Mouse (Mus musculus) layer of hippocampus, adult 2 months (tissue): Measurements from ENCODE around the gene Cish. TPM values are rescaled to one million over a fixed set of nuclear protein-coding genes. Genes with fewer than 3 reads are reported as not detected.

Source experiments
- DNase-seq, 2 experiments: peaks; one replicate each; pipeline ENCODE4 v3.0.0; 2022; ENCODE audit warnings: low spot score in 2 of 2
- H3K27ac ChIP-seq: fragments of 200-600 bp; 2 replicates; pipeline ENCODE4 v1.8.1; 2022
- H3K4me3 ChIP-seq: fragments of 200-600 bp; 2 replicates; pipeline ENCODE4 v1.8.1; 2022; ENCODE audit warnings: mild to moderate bottlenecking
- CTCF ChIP-seq: fragments of 200-600 bp; conservative IDR thresholded peaks from 2 replicates; pipeline ENCODE4 v1.8.1; 2022; ENCODE audit warnings: antibody characterized with exemption, mild to moderate bottlenecking, moderate library complexity
- total RNA-seq, 2 experiments: library from RNA; stranded (reverse); gene quantifications; 2 replicates each; pipeline ENCODE4 v1.2.3; 2021

Cish gene
- total RNA-seq, 2 experiments from 2014 or later: 3.0 to 3.7 TPM

DNA sequence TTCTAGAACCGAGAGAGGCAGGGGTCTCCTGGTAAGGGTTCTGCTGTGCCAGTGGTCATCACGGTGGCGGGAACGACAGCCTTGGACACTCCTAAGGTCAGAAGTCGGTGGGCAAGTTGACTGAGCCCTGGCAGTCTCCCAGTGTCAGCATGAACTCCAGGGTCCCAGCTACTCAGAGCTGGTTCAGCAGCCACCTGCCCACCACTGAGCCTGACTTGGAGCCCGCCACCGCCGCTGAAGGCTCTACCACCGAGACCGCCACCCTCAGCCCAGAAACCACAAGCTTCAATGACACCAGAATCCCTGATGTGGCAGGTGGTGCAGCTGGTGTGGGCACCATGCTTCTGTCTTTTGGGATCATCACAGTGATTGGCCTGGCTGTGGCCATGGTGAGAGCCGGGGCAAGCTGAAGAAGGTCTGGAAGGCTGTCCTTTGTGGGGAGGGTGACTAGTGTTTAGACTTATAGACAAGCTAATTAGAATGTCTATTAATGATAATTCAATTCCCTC lies 46.4 kb downstream of the Cish start:
- TF ChIP-seq CTCF: no peak
- H3K4me3 ChIP-seq: no peak overlapping the region
- no peak overlapping the region for H3K27ac ChIP-seq
- DNase-seq: no peak

DNA sequence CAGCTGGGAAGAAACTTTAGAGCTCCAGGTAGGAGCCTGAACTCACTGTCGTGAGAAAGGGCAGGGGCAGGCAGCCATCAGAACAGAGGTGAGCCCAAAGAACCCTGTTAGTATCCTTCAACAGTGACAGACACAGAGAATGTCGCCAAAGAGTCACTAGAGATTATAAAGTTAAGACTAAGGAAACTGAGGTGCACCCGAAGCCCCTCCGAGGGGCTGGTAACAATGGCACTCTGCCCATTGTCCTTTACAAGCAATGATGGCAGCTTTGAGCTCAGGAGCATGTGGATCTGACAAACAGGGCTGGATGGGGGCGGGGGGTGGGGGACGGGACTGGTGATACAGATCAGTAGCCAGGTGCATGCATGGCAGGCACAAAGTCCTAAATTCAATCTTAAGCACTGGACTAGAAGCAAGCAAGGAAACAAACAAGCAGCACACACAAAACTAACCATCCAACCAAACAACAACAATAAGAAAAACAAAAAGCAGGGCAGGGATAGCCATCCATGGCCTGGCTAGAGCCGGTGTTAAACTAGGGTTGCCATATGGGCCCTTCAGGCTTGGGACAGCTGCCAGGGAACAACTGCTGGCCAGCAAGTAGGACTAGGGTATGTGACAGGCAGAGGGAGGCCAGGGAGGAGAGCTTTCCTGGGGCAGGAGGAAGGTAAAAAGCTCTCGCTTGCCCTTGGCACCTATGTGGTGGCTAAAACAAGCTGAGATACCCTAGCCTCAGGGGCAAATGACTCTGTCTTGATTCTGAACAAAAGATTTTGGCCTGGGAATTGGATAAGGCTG lies 47.5 kb downstream of the Cish start:
- no peak for DNase-seq
- Histone ChIP-seq H3K4me3 (no peak overlapping the region), H3K27ac (no peak overlapping the region)
- no peak for TF ChIP-seq CTCF

- Histone ChIP-seq H3K4me3 (no peak overlapping the region), H3K27ac (no peak overlapping the region)
- TF ChIP-seq CTCF: no peak
- no peak for DNase-seq
Measured at GRCm38 (mm10) chr9:107344027-107344426, 48.2 kb downstream of the Cish start.

- Histone ChIP-seq H3K27ac (no peak overlapping the region), H3K4me3 (no peak overlapping the region)
- DNase-seq: no peak
- TF ChIP-seq CTCF: no peak
Measured at GRCm38 (mm10) chr9:107346081-107346480, 50.3 kb downstream of the Cish start.

GRCm38 (mm10) chr9:107347586-107348183 lies 51.9 kb downstream of the Cish start:
- TF ChIP-seq CTCF: no peak
- Histone ChIP-seq H3K27ac (no peak overlapping the region), H3K4me3 (no peak overlapping the region)
- no peak for DNase-seq

DNA sequence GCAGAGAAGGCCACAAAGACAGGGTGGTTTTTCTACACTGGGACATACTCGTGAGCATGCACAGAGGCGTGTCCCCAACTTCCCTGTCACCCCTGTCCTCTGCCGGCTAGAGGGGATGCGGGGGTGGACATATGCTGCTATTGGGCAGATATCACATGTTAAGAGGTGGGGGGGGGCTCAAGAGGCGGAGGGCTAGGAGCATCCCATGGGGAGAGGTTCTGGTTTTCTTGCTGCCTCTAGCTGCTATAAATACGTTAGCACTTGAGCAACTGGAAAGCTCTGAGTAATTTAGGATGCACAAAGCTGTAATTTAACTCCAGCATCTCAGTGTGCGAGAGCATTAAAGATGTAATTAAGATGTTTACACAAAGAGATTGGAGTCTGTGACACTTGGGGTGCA lies 53.5 kb downstream of the Cish start:
- TF ChIP-seq CTCF: no peak
- H3K4me3 ChIP-seq: no peak overlapping the region

More for the DNA sequence above, 53.5 kb downstream of the Cish start:
- no peak overlapping the region for H3K27ac ChIP-seq
- no peak for DNase-seq

Other genes with a start within 250 kb of the Cish start
- gene Dock3, start 64.1 kb upstream of the Cish start, total RNA-seq: 100 to 1,000 TPM; 111 to 112 TPM
- 1 to 10 TPM; 2.2 to 2.3 TPM for gene Mapkapk3, start 6.1 kb upstream of the Cish start, total RNA-seq
- 10 to 100 TPM; 15.9 to 21.4 TPM for gene Hemk1, start 42.3 kb downstream of the Cish start, total RNA-seq
- gene 6430571L13Rik, start 44.6 kb downstream of the Cish start, total RNA-seq: 1 to 10 TPM; 2.5 to 2.9 TPM
- gene Cacna2d2, start 103.6 kb downstream of the Cish start, total RNA-seq: 10 to 100 TPM; 18.1 to 19.3 TPM
- 10 to 100 TPM; 35.8 to 41.0 TPM for gene Tmem115, start 237.9 kb downstream of the Cish start, total RNA-seq
- gene Cyb561d2, start 246.2 kb downstream of the Cish start, total RNA-seq: 10 to 100 TPM; 13.8 to 15.3 TPM
- 10 to 100 TPM; 44.2 to 45.2 TPM for gene Nprl2, start 246.2 kb downstream of the Cish start, total RNA-seq